Mouse (Mus musculus) NIH3T3 (cell line): ENCODE measurements at regions not wholly inside any gene's neighbourhood (a gene's known extent, or its start where the extent isn't known, plus 50 kb on each side); places are given as distances from the start of the nearest gene placed in this dataset.
"Not testable (repeated sequence)": the region's sequence is repeated elsewhere in the genome, so short reads cannot be mapped to it uniquely, and the experiment has no call there.

ENCODE experiments used
- DNase-seq: peaks from one replicate; pipeline ENCODE4 v3.0.0-alpha.2; 2012; ENCODE audit warnings: low read depth

DNA sequence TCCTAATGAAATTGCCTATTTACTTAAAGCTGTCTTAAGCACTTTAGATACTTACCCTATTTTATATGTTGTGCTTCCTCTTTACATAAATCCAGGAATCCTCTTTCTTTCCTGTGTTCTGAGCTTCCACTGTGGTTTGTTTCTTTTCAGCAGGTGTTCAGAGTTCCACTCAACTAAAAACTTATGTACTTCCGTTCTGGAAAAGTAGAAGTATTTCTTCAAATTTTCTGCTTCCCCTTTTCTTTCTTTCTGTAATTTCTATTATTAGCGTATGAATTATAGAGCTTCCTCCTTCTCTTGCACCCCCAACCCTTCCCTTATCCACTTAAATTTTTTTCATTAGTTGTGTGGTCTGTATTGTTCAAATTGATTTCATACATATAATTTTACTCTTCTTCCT, 165.8 kb upstream of the Nudt12 start:
- no peak for DNase-seq

DNA sequence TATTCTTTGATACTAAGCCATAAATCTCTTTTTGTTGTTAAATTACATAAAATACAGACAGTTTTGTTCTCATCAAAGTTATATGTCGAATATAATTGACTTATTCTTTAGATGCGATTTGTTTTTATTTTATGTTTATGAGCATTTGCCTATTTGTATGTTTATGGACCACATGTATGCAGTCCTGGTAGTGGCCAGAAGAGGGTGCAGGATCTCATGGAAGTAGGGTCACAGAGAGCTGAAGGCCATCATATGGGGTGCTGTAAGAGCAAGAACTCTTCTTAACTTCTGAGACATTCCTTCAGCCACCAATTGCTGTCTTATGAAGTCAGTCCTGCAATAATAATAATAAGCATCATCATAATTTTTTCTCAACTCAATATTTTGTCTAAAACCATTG, 143.2 kb upstream of the Nudt12 start:
- DNase-seq: no peak

DNA sequence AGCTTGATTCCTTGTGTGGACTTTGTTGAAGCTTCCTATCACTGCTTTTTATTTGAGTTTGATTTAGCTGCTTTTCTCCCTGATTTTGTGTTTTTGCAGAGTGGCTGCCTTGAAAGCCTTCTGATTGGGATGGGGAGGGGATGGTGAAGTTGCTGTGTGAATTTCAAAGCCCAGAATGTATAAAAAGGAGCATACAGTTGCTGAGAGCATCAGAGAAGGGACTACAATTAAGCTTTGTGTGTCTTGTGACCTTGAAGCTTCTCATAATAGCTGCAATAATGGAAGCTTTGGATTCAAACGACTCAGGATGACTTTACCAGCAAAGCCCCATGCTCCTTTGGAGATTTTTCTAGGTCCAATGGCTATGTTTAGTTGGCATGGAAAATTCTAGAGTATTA, 130.6 kb upstream of the Nudt12 start:
- no peak for DNase-seq

DNA sequence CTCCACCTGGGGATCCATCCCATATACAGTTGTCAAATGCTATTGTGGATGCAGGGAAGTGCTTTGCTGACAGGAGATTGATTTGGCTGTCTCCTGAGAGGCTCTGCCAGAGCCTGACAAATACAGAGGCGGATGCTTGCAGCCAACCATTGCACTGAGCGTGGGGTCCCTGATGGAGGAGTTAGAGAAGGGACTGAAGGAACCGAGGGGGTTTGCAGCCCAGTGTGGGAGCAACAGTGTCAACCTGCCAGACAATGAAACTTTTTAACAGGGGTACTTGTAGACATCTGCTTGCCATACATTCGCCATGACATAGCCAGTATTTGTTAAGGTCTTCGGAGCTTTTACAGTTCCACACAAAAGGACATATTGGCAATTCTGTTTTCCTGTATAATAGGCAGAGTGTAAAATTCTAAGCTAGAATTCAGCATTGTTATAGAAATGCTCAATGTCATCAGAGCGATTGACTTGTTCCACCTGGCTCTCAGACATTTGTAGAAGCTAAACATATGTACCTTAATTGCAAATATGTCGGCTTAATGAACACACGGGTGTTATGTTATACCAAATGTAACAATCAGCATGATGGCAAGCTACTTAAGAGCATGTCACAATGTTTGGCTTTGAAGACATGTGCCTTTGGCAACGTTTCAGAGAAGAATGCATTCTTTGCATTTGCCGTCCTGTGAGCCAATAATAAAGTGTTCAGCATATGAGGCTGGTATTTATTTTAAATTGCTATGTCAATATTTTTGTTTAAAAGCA, 130.0 kb upstream of the Nudt12 start:
- DNase-seq: no peak

DNA sequence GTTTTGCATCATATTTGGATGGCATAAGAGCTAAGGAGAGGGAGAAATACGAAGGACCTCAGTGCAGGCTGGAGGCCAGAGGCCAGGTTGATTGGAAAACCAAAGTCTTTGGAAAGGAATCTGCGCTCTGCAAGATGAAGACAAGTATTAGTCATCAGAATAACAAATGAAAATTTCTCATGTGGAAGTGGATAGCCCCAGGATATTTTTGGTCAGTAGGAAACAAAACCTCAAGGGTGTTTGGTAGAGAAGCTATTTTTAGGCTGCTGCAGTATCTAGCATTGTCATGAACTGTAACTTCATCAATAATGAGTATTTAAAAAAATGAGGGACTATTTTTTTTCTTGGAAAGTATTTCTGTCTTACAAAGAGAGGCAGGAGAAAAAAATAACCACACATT, 125.6 kb upstream of the Nudt12 start:
- no peak for DNase-seq

DNA sequence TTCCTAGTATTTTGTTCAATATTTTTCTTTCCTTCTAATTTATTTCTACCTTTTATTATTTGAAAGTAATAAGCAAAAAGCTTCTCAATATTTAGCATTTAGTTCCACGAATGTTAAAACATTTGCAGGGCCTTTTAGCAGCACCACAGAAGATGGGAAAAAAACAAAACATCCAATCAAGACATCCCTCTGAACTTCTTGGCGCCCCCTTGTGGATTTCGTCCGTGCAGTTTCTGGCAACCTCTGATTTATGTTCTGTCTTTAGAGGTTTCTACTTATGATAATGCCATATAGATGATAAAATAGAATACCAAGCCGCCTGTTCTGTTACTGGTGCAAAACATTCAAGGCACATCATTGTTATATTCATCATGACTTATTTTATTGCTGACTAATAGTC, 86.2 kb upstream of the Nudt12 start:
- DNase-seq: peak; percentile 86

DNA sequence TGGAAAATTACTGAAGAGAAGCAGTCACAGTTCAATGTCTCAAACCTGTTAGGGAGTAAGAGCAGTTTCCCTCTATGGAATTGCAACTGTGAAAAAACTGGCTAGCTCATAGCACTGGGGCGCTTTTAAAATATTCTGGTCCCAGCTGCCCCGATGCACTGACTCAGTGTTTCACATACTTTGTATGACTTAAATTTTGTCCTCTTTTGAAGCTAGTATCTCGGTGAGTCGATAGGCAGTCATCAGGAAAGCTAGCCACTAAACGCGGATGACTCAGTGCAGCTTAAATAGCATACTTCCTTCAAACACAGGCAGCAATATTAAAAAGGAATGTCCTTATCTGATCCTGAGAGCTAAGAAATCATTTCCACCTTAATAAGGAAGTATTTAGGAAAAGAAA, 63.7 kb upstream of the Nudt12 start:
- DNase-seq: not testable (repeated sequence)

DNA sequence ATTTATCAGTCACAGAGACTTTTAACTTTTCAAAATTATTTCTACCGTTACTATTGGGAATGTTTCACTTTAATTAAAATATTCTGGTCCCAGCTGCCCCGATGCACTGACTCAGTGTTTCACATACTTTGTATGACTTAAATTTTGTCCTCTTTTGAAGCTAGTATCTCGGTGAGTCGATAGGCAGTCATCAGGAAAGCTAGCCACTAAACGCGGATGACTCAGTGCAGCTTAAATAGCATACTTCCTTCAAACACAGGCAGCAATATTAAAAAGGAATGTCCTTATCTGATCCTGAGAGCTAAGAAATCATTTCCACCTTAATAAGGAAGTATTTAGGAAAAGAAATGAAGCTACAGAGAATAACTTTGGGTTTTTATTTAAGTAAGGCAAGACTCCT, 63.2 kb upstream of the Nudt12 start:
- not testable (repeated sequence) for DNase-seq
